Mouse (Mus musculus) A20 (cell line): ENCODE data around the gene Iffo2.
"Not testable (repeated sequence)": the region's sequence is repeated elsewhere in the genome, so short reads cannot be mapped to it uniquely, and the experiment has no call there.

Source experiments
- DNase-seq: peaks from one replicate; pipeline ENCODE4 v3.0.0-alpha.2; 2011; ENCODE audit warnings: low read depth, low spot score

The Iffo2 gene

GRCm38 (mm10) chr4:139530248-139530647, at the start of gene Iffo2:
Iffo2 (plus strand) TSS chr4:139530548.
- not testable (repeated sequence) for DNase-seq

GRCm38 (mm10) chr4:139481400-139481799, 48.9 kb upstream of the Iffo2 start:
- DNase-seq, result no peak

DNA sequence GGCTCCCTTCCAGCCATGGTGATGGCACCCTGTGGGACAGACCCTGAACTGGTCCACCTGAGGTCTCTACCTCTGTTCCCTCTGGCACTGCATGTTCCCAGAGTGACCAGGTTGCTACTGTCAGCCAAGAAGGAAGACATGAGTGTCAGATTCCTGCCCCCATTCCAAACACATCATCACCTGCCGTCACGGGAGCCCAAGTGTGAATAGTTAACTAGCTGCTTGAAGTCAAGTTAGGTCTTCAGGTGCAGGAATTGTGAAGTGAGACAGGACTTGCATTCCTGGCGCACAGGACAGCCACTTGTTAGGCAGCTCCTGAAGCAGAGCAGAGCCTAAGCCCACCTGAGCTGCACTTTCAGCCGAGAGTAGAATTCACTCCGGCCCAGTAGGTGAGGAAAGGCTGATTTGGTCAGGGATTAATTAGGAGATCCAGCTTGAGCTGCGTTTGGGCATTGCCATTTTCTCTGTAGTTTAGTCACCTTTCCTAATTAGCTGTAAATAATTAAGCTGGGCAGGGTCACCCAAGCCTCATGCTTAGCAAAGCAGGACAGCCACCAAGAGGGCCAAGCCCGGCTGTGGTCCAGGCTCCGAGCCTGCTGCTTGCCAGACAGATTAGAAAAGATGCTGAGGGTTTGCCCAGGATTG, 46.8 kb upstream of the Iffo2 start:
- DNase-seq, result no peak

DNA sequence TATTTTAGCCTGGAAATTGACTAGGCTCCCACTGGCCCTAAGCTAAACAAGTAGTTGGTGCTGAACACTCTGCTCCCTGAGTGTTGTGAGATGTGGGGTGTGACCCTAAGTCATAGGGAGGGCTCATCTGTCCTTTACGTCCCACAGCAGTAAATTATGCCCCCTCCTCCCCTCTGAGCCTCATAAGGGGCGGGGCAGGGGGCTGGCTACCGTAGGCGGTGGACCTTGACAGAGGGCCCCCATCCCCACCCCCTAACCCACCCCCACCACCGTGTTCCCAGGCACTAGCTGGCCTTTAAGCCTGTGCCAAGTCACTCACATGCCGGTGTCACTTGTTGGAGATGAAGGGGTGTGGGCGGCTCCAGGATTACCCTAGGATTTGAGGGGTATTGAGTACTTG, 45.9 kb upstream of the Iffo2 start:
- DNase-seq, result no peak

DNA sequence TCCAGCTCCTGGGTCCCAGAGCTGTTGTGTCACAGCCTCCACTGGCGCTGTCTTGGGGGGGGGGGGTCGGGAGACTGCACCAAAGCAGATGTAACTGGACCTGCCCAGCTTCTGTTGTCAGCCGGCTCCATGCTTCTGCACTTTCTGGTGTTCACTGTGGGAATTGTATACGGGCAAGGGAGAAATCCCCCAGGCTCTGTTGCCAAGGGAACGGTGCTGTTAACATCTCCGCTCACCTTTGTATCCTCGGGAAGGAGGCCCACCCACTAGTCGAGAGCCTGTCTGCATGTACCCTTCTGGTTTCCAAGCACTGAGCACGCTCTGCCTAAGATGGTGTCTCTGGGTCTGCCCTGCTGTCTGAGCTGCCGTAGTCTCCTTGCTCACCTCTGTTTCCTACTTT, 43.3 kb upstream of the Iffo2 start:
- DNase-seq, result no peak

DNA sequence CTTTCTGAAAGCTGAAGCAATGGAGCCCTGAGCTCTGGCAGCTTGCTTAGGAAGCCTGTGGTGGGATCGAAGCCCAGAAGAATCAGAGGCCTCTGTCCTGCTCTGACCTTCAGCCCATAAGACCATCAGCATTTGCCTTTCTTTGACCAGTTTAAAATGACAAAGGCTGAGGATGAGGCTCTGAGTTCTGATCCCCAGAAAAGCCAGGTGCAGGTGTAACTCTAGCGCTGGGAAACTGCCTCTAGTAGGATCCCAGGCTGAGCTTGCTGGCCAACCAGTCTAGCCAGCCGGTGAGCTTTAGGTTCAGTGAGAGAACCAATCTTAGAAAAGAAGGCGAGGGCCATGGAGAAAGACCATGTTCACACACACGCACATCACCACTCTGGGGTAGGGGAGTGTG, 42.0 kb upstream of the Iffo2 start:
- no peak for DNase-seq

GRCm38 (mm10) chr4:139489946-139490345, 40.4 kb upstream of the Iffo2 start:
- DNase-seq, result no peak

DNA sequence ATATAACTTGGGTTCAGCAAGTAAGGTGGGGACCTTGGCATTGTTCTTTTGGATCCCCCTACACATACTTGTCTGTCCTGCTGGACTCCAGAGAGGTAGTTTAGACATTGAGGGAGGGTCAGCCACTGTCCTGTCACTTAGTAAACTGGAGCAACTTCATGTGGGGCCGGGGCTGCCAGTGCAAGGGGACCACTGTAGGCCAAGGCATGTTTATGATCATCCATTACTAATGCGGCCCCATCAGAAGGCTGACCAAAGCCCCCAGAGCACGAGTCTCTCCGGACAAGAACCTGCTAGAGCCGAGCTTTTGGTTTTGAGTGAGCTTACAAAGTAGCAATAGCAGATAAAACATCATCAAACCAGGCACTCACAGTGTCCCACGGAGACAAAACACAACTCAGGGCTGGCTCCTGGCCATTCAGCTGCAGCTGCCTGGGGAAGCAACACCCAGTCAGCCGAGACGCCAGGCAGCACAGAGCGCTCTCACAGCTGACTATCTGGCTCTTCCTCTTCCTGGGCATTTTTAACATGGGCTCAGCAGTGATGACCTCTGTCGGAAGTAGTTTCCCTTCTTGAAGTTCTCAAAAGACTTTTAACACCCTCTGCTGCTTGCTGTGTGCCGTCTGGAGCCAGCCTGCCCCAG, 39.8 kb upstream of the Iffo2 start:
- no peak for DNase-seq

- DNase-seq, result no peak
Measured at GRCm38 (mm10) chr4:139491541-139492170, 38.7 kb upstream of the Iffo2 start.

DNA sequence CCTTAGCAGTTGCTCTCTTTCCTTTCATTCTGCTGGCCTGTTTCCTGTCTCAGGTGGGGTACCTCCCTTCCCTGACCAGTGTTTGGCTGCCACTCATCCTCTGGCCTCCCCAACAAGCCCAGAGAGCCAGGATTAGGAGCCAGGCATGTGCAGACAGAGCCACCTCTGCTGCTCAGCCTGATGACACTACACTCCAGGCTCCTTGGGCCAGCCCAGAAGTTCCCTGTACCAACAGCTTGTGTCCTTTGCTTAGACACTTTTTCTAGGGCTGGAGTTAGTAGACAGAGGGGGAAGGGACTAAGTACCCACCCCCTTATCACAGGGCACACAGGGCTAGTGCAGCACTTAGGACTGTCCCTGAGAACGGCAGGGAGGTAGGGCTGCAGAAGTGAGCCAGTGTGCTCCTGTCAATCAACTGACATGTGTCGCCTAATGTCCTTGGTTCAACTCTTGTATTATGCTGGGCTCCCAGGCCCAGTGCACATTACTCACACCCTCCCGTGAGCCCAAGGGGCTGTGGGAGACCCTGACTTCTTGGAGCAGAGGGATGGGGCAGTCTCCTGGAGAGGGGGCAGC, 38.0 kb upstream of the Iffo2 start:
- no peak for DNase-seq

- no peak for DNase-seq
Measured at GRCm38 (mm10) chr4:139493227-139494025, 36.9 kb upstream of the Iffo2 start.

GRCm38 (mm10) chr4:139500814-139501213, 29.5 kb upstream of the Iffo2 start:
- no peak for DNase-seq

GRCm38 (mm10) chr4:139501702-139502101, 28.6 kb upstream of the Iffo2 start:
- DNase-seq, result no peak

- peak; percentile 22 for DNase-seq
Measured at GRCm38 (mm10) chr4:139503919-139504318, 26.4 kb upstream of the Iffo2 start.

DNA sequence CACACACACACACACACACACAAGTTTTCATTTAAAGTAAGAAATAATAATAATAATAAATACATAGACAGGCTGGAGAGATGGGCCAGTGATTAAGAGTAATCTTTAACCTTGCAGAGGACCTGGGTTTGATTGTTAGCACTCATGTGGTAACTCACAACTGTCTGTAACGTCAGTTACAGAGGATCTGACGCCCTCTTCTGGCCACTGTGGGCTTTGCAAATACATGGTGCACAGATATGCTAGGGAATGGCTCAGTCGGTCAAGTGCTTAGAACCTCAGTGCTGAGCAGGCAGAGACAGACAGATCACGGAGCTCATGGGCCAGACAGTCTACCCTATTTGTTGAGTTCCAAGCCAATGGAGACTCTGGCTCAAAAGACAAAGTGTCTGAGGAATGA, 24.6 kb upstream of the Iffo2 start:
- DNase-seq, result no peak

GRCm38 (mm10) chr4:139506727-139507126, 23.6 kb upstream of the Iffo2 start:
- no peak for DNase-seq

- no peak for DNase-seq
Measured at GRCm38 (mm10) chr4:139509069-139509468, 21.3 kb upstream of the Iffo2 start.

DNA sequence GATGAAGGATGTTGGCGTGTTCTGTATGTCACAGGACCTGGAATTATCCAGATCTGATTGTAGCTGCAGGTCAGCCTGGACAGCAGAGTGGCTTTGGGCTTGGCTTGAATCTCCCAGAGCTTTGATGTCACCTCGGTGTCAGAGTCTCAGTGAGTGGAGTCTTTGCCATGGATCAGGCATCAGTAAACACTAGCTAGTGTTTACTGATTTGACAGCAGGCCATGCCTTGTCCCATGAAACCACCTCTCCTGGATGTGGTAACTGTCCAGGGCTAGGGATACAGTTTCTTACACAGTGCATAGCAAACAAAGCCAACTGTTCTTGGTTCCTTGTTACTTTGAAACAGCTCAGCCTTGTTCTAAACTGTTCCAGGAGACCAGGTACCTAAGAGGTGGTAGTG, 18.8 kb upstream of the Iffo2 start:
- no peak for DNase-seq

GRCm38 (mm10) chr4:139512985-139513384, 17.4 kb upstream of the Iffo2 start:
- no peak for DNase-seq

DNA sequence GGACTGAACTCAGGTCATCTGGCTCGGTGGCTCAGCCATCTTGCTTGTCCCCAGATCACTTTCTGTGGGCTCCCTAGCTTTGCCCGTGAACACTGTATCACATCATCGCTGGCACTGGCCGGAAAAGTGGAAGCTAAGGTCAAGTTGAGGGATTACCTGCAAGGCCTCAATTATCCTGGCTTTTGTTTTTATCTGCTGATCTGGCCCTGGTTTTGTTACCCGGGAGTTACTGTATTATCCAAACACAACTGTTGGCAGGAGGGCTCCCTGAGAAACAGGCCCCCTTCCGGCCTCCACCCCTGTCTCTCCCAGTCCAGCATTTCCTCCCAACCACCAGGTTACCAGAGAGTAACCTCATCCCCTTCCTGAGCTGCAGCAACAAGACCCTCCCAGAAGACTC, 11.1 kb upstream of the Iffo2 start:
- DNase-seq, result no peak

GRCm38 (mm10) chr4:139521926-139522325, 8.4 kb upstream of the Iffo2 start:
- DNase-seq, result no peak

GRCm38 (mm10) chr4:139526475-139526874, 3.9 kb upstream of the Iffo2 start:
- no peak for DNase-seq
